Mouse (Mus musculus) right cerebral cortex, postnatal 14 days (tissue): Measurements from ENCODE around the gene Fam71e1.
A peak's percentile ranks its signal among the peaks of the same experiment; 100 is the strongest.

Experiments used
- DNase-seq: peaks from one replicate; pipeline ENCODE4 v3.0.0; 2022

Gene Fam71e1

GRCm38 (mm10) chr7:44471880-44472557 is 24.4 kb upstream of the Fam71e1 start:
- DNase-seq, result no peak

GRCm38 (mm10) chr7:44472558-44472885 is 23.9 kb upstream of the Fam71e1 start:
- no peak for DNase-seq

GRCm38 (mm10) chr7:44472961-44473646 is 23.3 kb upstream of the Fam71e1 start:
- DNase-seq, result peak; percentile 14

- DNase-seq, result peak; percentile 66
These were observed 22.0 kb upstream of the Fam71e1 start for GRCm38 (mm10) chr7:44474419-44474818.

- no peak for DNase-seq
These were observed 21.3 kb upstream of the Fam71e1 start for GRCm38 (mm10) chr7:44475046-44475614.

- no peak for DNase-seq
These were observed 13.4 kb upstream of the Fam71e1 start for GRCm38 (mm10) chr7:44482836-44483435.

GRCm38 (mm10) chr7:44484109-44484508 is 12.3 kb upstream of the Fam71e1 start:
- no peak for DNase-seq

- DNase-seq, result peak; percentile 77
These were observed 11.4 kb upstream of the Fam71e1 start for GRCm38 (mm10) chr7:44484841-44485571.

GRCm38 (mm10) chr7:44485572-44486195 is 10.7 kb upstream of the Fam71e1 start:
- DNase-seq, result no peak

GRCm38 (mm10) chr7:44486927-44487575 is 9.3 kb upstream of the Fam71e1 start:
- no peak for DNase-seq

- no peak for DNase-seq
These were observed 8.4 kb upstream of the Fam71e1 start for GRCm38 (mm10) chr7:44487936-44488335.

GRCm38 (mm10) chr7:44488545-44488944 is 7.8 kb upstream of the Fam71e1 start:
- no peak for DNase-seq

- DNase-seq, result no peak
These were observed 6.1 kb upstream of the Fam71e1 start for GRCm38 (mm10) chr7:44490281-44490680.

GRCm38 (mm10) chr7:44491391-44491790 is 5.0 kb upstream of the Fam71e1 start:
- no peak for DNase-seq

GRCm38 (mm10) chr7:44492166-44492826 is 4.1 kb upstream of the Fam71e1 start:
- DNase-seq, result no peak

GRCm38 (mm10) chr7:44494681-44495080 is 1.7 kb upstream of the Fam71e1 start:
- DNase-seq, result no peak

- DNase-seq, result no peak
These were observed 1.3 kb upstream of the Fam71e1 start for GRCm38 (mm10) chr7:44495086-44495485.

- peak; percentile 49 for DNase-seq
These were observed 359 bp downstream of the Fam71e1 start for GRCm38 (mm10) chr7:44496771-44497109.

GRCm38 (mm10) chr7:44497361-44498055 is 1.1 kb downstream of the Fam71e1 start:
- no peak for DNase-seq

GRCm38 (mm10) chr7:44498922-44499321 is 2.5 kb downstream of the Fam71e1 start:
- DNase-seq, result no peak

- no peak for DNase-seq
These were observed 3.7 kb downstream of the Fam71e1 start for GRCm38 (mm10) chr7:44500046-44500445.
